Mouse (Mus musculus) ovary, postnatal 10 days (tissue): Measurements from ENCODE around the gene Shank3.

Experiments
- DNase-seq: peaks from one replicate; pipeline ENCODE4 v3.0.0; 2022; ENCODE audit warnings: low spot score

The Shank3 gene

DNA sequence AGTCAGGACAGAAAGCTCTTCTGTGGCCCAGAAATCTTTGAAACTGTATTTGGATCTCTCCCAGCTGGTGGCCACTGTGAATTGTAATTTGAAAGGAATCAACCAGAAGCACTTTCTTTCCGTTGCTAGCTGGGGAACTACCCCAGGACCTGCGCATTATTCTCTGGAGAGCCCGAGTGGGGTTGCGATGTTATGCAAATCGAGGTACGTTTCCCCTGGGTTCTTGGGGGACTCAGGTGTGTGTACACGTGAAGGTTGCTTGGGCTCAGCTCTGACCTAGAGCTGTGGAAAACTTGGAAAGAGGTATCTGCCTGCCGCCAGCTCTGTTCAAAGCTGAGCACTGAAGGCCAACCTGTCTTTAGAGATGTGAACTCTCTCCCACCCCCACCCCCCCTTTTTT lies 21.6 kb upstream of the Shank3 start:
- DNase-seq = no peak

DNA sequence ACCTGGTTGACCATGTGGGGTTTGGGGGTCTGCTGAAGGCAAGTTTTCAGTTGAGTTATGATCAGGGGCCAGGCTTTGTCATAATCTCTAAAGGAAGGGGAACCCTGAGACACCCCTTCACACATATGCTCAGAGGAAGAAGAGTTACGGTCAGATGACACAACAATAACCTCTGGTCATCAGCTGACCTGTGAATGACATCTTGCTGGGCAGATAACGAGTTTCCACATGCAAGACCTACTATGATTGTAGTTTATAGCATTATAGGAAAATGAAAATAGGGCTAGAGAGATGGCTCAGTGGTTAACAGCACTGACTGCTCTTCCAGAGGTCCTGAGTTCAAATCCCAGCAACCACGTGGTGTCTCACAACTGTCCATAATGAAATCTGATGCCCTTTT lies 20.8 kb upstream of the Shank3 start:
- no peak for DNase-seq

DNA sequence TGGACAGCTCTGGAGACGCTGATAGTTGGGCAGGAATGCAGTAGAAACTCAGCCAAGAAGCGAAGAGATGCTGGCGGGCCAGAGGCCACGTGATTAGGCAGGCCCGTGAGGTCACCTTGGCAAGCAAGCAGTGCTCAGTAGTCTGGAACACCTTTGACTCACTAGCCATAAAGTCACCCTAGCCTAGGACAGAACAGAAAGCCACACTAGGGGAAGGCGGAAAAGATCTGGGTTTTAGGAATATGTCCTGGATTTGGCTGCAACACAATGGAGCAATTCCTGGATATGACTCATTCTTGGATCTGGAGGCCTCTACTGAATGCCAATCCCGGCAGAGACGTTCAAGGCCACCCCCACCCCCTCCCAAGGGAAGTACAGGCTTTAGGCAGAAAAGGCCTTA lies 18.8 kb upstream of the Shank3 start:
- DNase-seq = no peak

- DNase-seq = no peak
Measured at GRCm38 (mm10) chr15:89488182-89488581, 11.2 kb upstream of the Shank3 start.

GRCm38 (mm10) chr15:89488611-89489117 lies 10.8 kb upstream of the Shank3 start:
- no peak for DNase-seq

GRCm38 (mm10) chr15:89494970-89495369 lies 4.5 kb upstream of the Shank3 start:
- DNase-seq = no peak

- DNase-seq = no peak
Measured at GRCm38 (mm10) chr15:89496131-89496530, 3.3 kb upstream of the Shank3 start.

GRCm38 (mm10) chr15:89496841-89497240 lies 2.6 kb upstream of the Shank3 start:
- DNase-seq = no peak

DNA sequence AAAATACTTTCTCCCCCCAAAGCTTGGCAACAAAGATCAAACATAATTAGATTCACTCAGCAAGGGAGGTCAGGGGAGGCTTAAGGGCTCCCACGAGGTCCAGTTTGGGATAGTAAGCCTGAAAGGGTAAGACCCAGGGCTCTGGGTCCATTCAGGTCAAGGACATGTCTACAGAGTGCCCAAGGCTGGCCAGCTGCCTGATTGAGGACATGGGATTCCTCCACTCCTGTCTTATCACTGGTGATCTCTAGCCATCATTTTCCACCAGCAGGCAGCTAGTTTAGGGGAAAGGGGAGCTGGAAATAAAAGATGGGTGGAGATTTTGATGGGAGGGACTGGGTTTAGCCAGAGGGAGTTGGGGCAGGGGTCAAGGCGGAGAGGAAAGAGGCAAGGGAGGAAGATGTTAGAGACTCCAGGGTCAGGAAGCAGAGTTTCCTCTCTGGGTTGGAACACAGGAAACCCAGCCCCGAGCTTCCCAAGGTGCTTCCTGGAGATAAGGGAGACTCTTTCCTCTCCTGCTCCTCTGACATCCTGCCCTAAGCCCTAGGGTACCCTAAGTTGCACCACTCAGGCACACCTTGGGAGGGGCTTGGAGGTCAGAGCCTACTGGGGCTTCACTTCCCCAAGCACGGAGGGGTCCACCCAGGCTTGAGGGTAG lies 1.9 kb upstream of the Shank3 start:
- DNase-seq = no peak

DNA sequence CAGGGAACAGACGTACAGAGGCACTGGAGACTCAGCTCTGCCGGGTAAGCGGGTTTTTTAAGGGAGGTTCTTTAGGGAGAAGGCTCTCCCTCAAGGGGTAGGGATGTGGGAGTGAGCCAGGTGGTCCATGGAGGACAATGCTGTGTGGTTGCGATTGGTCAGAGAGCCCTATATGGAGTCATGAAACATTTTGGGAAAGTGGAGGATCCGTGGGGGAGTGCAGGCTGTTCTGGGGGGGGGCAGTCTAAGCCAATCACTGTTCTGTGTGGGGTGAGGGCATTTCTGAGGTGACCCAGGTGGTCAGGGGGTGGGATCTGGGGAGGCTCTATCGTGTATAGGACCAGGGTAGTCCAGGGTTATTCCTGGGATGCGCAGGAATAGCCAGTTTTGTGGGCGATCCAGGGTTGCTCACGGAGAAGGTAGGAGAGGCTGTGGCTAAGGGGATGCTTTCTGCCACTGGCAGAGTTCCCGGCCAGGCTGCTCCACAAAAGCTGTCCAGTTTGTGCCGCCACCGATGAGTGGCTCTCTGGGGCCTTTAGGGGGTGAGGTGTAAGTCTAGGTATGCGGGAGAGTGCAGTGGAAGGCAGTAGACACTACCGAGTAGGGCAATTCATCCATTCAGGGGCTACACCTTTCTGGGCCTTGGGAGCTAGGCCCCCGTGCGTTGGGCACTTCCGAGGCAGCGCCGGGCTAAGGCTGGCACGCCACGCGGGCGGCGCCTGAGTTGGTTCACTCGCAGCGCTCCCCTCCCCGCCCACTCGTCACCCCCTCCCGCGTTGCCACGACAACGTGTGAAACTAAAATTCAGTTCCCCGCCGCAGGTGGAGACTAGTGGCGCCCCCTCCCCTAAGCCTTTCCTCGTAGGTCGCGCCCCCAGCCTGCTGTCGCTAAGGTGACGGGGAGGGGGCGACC lies 1.1 kb upstream of the Shank3 start:
- DNase-seq = no peak

GRCm38 (mm10) chr15:89499784-89500220 lies 379 bp downstream of the Shank3 start:
- no peak for DNase-seq

GRCm38 (mm10) chr15:89500221-89500791 lies 883 bp downstream of the Shank3 start:
- DNase-seq = no peak

DNA sequence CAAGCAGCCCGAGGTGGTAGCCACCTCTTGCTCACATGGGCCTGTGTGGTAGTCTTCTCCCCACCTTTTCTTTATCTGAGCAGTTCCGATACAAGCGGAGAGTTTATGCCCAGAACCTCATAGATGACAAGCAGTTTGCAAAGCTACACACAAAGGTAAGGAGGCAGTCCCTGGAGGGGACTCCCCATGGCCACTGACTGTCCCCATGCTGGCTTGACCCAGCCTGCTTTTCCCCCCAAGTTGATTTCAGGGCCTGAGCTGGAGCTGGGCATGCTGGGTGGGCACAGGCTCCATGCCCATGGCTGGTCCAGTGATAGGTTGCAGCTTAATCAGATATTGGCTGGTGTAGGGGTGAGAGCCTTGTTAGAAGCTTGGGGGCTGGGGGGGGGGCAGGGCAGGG lies 1.9 kb downstream of the Shank3 start:
- no peak for DNase-seq

DNA sequence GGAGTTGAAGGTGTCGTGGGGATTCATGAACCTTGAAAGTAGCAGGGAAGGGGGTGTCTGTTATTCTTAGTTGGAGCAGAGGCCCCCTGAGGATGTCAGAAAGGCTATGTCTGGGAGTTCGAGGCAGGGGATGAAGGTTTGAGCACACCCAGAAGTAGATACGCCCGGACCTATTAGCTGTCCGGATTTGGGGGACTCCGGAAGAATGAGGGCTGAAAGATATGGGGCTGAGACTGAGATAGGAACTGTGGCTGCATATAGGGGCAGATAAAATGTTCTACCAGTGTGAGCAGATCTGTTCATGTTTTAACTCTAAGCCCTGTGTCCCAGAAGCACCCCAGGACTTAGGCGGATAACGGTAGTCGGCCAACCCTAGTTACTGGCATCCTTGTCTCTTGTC lies 5.4 kb downstream of the Shank3 start:
- no peak for DNase-seq

- no peak for DNase-seq
Measured at GRCm38 (mm10) chr15:89507751-89508150, 8.3 kb downstream of the Shank3 start.

DNA sequence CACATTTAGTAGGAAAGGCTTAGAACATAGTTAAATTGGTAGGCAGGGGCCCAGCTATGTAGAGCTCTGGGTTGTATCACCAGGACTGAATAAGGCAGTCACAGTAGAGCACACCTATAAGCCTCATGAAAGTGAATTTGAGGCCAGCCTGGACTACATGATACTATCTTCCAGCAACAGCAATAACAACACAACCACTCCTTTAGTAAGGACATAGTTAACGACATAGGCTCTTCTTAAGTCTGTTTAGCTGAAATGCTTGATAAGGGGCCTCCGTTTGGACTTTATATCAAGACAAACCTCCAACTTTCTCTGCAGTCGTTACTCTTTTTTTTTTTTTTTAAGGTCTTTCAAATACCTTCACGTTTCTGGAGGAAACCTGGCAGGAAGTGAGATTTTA lies 13.3 kb downstream of the Shank3 start:
- DNase-seq = no peak

- DNase-seq = no peak
Measured at GRCm38 (mm10) chr15:89521951-89522350, 22.5 kb downstream of the Shank3 start.

DNA sequence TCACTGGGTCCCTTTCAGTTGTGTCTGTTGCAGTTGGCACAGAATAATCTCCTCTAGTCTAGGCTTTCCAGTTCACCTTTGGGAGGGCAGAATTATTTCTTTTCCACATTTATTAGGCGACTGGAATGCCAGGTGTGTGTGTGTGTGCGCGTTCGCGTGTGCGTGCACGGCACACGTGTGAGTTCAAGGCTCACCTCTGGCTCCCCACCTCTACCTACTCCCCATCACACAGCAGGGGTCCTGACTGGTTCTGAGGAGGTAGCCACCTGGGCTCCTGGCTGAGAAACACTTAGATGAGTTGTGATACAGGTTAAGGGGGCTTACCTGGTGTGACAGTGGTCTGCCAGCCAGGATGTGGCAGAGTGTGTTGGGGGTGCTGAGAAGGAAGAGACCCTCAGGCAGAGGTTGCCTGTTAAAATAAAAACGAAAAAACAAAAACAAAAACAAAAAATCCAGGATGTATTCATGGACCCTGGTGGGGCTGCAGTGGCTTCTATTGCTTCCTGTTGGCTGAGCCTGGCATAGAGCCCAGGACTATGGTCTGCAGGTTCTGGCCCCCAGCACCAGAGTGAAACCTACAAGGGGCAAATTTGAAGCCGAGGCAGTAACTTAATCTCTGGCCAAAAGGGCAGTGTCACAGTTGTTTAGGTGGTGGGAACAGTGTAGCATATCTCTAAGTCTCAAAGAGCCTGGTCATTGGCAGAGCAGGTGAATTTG lies 23.3 kb downstream of the Shank3 start:
- DNase-seq = no peak

DNA sequence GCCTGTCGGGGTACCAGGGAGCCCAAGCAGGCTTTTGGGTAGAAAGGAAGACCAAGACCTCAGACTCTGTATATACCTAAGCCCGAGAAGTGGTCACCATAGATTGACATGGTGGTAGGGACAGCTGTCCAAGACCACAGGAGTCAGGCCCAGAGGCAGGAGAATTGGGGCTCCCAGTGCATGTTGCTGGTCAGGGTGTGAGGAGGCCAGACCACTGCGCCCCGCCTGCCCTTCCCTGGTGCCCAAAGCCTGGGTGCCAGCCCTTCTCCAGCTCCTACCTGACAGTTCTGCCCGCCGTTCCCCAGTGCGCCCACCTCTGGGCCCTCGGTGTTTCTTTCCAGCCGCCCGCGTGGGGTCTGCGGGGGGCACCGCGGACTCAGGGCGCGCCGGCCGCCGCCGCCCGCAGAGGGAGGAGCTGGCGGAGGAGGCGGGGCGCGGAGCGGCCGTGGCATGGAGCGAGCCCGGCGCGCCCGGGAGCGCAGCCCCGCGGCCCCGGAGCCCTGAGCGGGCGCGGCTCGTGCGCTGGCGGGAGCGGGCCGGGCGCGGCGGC lies 23.9 kb downstream of the Shank3 start:
- DNase-seq = no peak

GRCm38 (mm10) chr15:89524001-89524571 lies 24.7 kb downstream of the Shank3 start:
- no peak for DNase-seq

GRCm38 (mm10) chr15:89524611-89525415 lies 25.4 kb downstream of the Shank3 start:
- DNase-seq = no peak
